Mouse (Mus musculus) liver, embryonic 14 days (tissue): Measurements from ENCODE around the gene Camk2d. TPM values are rescaled to one million over a fixed set of nuclear protein-coding genes. Genes with fewer than 3 reads are reported as not detected.

Experiments used
- polyA plus RNA-seq: library from polyadenylated mRNA; depleted of rRNA; stranded (reverse); fragments of >200 nt; gene quantifications from 2 replicates; pipeline ENCODE4 v1.2.3, GENCODE M21; 2012; rRNA removed

Gene Camk2d
- 2.2 and 2.9 TPM in 2 replicates for polyA plus RNA-seq

DNA sequence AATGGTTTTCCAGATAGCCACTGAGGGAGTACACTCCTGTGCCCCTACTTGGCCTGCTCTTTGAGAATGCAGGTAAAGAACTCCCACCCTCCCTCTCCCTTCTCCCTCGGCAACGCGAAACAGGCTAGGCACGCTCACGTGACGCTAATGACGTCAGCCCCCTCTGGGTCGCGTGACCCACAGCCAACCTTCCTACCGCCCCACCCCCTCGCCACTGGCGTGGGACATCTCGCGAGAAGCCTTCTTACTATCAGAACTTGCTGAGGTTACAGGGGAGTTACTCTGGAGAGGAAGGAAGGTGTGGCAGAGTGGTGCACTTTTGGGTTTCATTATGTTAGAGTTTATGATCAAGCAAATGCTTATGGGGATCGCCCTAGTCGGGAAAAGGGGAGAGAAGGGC lies at the start of gene Camk2d:
Gene Camk2d, plus strand, starts transcription at position 217 of the 400 bp plus-strand sequence.

Other genes with a start within 250 kb of the Camk2d start
- 0.03 TPM in 1 of 2 replicates, not detected in the other for gene Arsj, start 232.6 kb upstream of the Camk2d start, polyA plus RNA-seq